In the genomic region with DNA sequence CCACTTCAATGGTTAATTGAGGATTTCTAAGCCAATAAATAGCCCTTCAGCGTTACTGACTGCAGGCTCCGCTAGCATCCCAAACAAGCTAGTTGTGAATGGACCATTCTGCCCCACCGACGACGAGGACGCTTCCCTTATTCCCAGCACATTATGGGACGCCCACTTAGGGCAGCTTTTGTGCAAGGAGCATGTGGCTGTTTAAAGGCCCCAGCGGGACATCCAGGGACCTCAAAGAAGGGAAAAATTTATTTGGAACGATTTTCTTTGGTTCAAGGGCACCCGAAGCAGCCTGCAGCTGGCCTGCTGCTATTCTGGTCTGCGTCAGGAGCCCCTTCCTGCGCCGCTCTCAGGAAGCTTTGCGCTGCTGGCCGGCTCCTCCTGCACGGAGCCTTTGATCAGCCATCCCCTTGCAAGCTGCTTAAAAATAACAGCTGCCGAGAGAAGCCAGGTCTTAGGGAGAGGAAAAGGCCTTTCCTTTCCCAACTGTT, we compare ENCODE assay signal across 7 mouse cellular contexts.
DNase-seq lines count a peak whose midpoint lies in the region; ATAC-seq lines count a peak whose summit lies in the region.

No protein-coding gene starts in this region.

- H3K27ac ChIP-seq in forebrain, embryonic 11.5 days (ENCODE audit: low read depth, low read length) = peak overlapping the region; percentile 81
- peak overlapping the region; percentile 87 for H3K27ac ChIP-seq in heart, embryonic 16.5 days (ENCODE audit: low read length)
- H3K27ac ChIP-seq in liver, embryonic 15.5 days (replicated peaks) = no peak overlapping the region

- peak overlapping the region; percentile 37 for H3K4me2 ChIP-seq in forebrain, embryonic 11.5 days (ENCODE audit: low read depth, low read length, severe bottlenecking)
- peak overlapping the region; percentile 46 for H3K4me2 ChIP-seq in heart, embryonic 16.5 days (ENCODE audit: low read depth, low read length)
- peak overlapping the region; percentile 31 for H3K4me2 ChIP-seq in liver, embryonic 15.5 days

- 0% methylated on average over 17 of the region's 17 CpGs for WGBS in forebrain, embryonic 11.5 days
- WGBS in heart, embryonic 16.5 days = 6% methylated on average over 17 of the region's 17 CpGs
- 6% methylated on average over 17 of the region's 17 CpGs for WGBS in liver, embryonic 15.5 days (ENCODE audit: insufficient replicate concordance)

- no peaks in the 10 kb centered on the region; the same call in 1 of the 2 replicates for H3K9me3 ChIP-seq in forebrain, embryonic 11.5 days (ENCODE audit: control insufficient read depth, low read length)
- H3K9me3 ChIP-seq in heart, embryonic 16.5 days (replicated peaks; ENCODE audit: control insufficient read depth, low read length) = no peaks in the 10 kb centered on the region
- no peaks in the 10 kb centered on the region for H3K9me3 ChIP-seq in liver, embryonic 15.5 days (replicated peaks)

- H3K36me3 ChIP-seq in forebrain, embryonic 11.5 days (ENCODE audit: control insufficient read depth, insufficient read depth, low read length) = no peaks in the 10 kb centered on the region
- H3K36me3 ChIP-seq in heart, embryonic 16.5 days (ENCODE audit: control insufficient read depth, insufficient read depth) = no peaks in the 10 kb centered on the region
- H3K36me3 ChIP-seq in liver, embryonic 15.5 days (replicated peaks) = no peaks in the 10 kb centered on the region

- peak; percentile 65 for DNase-seq in brain, adult 2 months (ENCODE audit: low read depth, low spot score)
- peak; percentile 88 for DNase-seq in forebrain, embryonic 11.5 days (ENCODE audit: low spot score)
- DNase-seq in kidney, postnatal 14 days = peak; percentile 74
- DNase-seq in right cerebral cortex, adult 2 months (ENCODE audit: low spot score in 2 of 2) = peak; percentile 10 to 25
- no peak for DNase-seq in MN1 (ENCODE audit: low spot score)

- no peaks in the 10 kb centered on the region for H3K27me3 ChIP-seq in forebrain, embryonic 11.5 days (ENCODE audit: control insufficient read depth, insufficient read depth, low read length)
- no peaks in the 10 kb centered on the region for H3K27me3 ChIP-seq in heart, embryonic 16.5 days (ENCODE audit: control insufficient read depth, insufficient read depth, low read length)
- H3K27me3 ChIP-seq in liver, embryonic 15.5 days = no peaks in the 10 kb centered on the region

- ATAC-seq in forebrain, embryonic 11.5 days (replicated peaks; ENCODE audit: low FRiP score) = peak; percentile 93
- ATAC-seq in heart, embryonic 16.5 days (replicated peaks; ENCODE audit: extremely low read depth, insufficient read depth, low FRiP score) = peak; percentile 84
- no peak for ATAC-seq in liver, embryonic 15.5 days (ENCODE audit: insufficient read depth)

- no peak overlapping the region for H3K9ac ChIP-seq in forebrain, embryonic 11.5 days (ENCODE audit: low read length)
- H3K9ac ChIP-seq in heart, embryonic 16.5 days (ENCODE audit: low read length) = peak overlapping the region; percentile 58
- H3K9ac ChIP-seq in liver, embryonic 15.5 days = no peak overlapping the region

- peaks cover 4% of the 10 kb centered on the region; the same call in 1 of the 2 replicates for H3K4me1 ChIP-seq in forebrain, embryonic 11.5 days (replicated peaks; ENCODE audit: control insufficient read depth, insufficient read depth, low read length)
- peaks cover 6% of the 10 kb centered on the region for H3K4me1 ChIP-seq in heart, embryonic 16.5 days (ENCODE audit: control insufficient read depth, insufficient read depth, low read length)
- H3K4me1 ChIP-seq in liver, embryonic 15.5 days (replicated peaks) = peaks cover 3% of the 10 kb centered on the region; the same call in 1 of the 2 replicates

- H3K4me3 ChIP-seq in forebrain, embryonic 11.5 days (ENCODE audit: low read depth, low read length) = no peak overlapping the region; the same call in 1 of the 2 replicates
- H3K4me3 ChIP-seq in heart, embryonic 16.5 days (ENCODE audit: low read length) = peak overlapping the region; percentile 32
- H3K4me3 ChIP-seq in liver, embryonic 15.5 days (replicated peaks) = no peak overlapping the region
